Mouse (Mus musculus) lung, adult 18-20 months (tissue): ENCODE measurements around the gene Rhox9.
"Not testable (repeated sequence)": the region's sequence is repeated elsewhere in the genome, so short reads cannot be mapped to it uniquely, and the experiment has no call there.

Experiments used
- DNase-seq, 2 experiments: peaks; one replicate each; pipeline ENCODE4 v3.0.0; 2022; ENCODE audit warnings: mixed read lengths in 2 of 2

Rhox9 gene

DNA sequence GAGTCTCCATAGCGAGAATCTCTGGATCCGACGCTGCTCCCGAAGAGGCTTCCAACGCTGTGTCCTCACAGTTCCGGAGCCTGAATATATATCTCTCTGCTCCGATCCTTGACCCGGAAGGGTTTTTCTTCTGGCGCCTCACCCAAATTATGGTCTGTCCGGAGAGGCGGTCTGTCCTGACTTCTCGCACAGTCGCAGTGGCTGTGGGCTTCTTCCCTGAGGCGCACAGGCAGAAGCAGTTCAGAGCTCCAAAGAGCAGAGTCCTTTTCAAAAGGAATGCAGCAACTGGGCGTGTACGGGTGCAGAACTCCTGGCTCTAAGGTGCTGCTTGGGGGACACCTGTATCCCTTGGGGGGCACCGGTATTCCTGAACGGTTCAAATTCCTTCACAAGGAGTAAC, at the start of gene Rhox9:
Rhox9 (minus strand) TSS at position 101 of the 400 bp plus-strand sequence.
- DNase-seq, result not testable (repeated sequence)

GRCm38 (mm10) chrX:37916311-37916710, 14.7 kb upstream of the Rhox9 start:
- no peak for DNase-seq

GRCm38 (mm10) chrX:37908581-37908980, 7.0 kb upstream of the Rhox9 start:
- no peak for DNase-seq

DNA sequence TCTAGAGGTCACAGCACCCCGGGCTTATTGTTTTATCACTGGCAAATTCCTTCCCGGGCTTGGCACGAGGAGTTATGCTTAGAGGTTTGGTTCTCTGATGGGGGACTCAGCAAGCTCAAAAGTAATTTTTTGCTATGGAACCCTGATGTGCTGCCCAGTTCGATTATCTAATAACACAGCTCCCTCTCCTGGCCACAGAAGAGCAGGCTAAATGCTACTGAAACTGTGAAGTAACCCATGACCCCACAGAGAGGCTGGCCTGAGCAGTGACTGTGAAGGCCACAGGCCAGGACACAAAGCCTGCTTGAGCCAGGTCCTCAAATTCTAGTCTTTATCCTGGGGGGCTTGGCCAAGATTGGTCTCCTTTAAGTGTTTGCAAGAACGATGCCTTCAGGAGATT, 2.2 kb upstream of the Rhox9 start:
- no peak for DNase-seq

DNA sequence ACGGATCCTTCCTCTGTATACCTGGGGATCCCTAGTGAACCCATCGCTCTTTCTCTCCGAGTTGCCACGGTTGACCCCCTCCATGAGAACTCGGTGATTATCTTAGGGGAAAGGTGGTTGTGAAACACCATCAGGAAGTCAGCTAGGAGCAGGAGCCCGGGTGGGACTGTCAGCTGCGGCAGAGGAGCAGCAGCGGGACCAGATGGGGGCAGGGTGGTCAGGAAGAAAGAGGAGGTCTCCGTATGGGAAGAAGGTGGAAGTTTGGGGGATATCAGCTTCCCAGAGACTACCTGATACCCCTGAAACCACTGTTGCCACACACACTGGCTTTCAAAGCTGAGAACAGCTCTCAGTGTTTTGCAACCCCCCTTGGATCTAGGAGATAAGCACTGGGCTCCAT, 4.4 kb downstream of the Rhox9 start, which contains the start of gene Rhox7b:
Rhox7b (minus strand) TSS at position 101 of the 400 bp plus-strand sequence.
- not testable (repeated sequence) for DNase-seq

GRCm38 (mm10) chrX:37878844-37879243, 22.7 kb downstream of the Rhox9 start, which contains the start of gene Rhox8:
Gene Rhox8, minus strand, starts transcription at chrX:37878944.
- no peak for DNase-seq

DNA sequence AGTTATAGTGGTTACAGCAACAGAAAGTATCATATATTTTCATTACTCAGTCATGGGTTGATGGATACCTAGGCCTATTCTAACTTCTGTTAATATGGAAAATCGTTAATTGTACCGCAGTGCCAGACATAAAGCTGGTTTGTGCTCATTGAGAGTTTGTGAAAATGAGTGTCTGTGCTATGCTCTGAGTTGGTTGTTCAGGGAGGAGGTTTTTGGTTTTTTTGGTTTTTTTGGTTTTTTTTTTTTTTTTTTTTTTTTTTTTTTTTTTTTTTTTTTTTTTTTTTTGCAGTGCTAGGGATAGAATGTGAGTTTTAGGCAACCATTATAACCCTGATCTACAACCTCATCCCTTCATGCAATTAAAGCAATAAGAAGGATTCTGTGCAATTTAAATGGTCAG, 29.9 kb downstream of the Rhox9 start:
- DNase-seq, result no peak
